Mouse (Mus musculus) left cerebral cortex, adult 18-20 months (tissue): ENCODE data around the gene Col25a1. TPM values are rescaled to one million over a fixed set of nuclear protein-coding genes. Genes with fewer than 3 reads are reported as not detected.

Experiments
- DNase-seq, 2 experiments: peaks; one replicate each; pipeline ENCODE4 v3.0.0; 2021 to 2022; ENCODE audit warnings: low spot score in 2 of 2, mixed read lengths in 1 of 2
- total RNA-seq, 2 experiments: library from RNA; stranded (reverse); gene quantifications; 2 replicates each; pipeline ENCODE4 v1.2.3; 2021

Col25a1 gene
- total RNA-seq, 2 experiments from 2014 or later = 39.5 to 41.4 TPM

DNA sequence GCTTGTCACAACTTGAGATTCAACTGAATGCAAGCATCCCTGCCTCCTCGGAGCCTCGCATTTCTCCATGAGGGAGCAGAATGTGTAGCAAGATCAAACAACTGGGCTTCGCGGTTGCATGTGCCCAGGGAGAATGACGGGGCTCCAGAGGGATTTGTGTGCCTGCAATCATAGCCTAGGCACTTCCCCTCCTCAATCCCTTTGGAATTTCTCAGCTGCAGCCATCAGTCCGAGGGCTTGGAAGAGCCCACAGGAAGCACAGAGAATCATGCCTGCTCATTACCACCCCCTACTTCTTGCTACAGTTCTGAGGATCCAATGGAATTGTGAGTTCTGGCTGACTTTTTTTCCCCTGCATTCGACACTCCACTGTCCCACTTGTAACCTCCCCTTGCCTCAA is 241.8 kb downstream of the Col25a1 start:
- no peak for DNase-seq

DNA sequence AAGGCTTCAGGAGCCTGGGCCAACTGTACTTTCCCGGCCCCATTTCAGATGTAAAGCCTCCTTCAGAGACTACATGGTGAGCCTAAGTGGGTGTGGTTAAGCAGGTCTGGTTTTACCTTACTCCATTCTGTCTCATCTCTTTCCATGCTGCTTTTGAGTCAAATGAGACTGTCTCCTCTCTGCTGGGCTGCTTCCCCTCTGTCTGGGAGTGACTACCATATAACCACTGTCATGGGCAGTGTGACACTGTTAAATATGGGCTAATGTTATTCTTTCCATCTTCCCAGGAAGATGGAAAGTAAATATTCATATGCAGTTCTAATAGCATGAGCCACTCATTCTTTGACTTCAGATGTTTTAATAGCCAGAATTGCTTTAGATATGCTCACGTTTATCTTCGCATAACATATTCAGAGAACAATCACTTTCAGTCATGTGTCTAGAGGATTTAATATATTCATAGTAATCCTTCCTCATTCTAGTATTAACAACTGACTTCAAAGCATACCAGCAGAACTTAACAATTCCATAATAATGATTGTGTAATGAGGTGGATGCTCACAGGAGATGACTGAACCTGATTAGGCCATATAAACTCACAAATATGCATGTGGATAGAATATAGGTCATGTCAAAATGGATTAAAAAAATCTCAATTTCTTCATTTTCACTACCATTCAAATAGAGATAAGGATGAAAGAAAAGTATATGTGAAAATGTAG is 243.5 kb downstream of the Col25a1 start:
- DNase-seq = no peak

DNA sequence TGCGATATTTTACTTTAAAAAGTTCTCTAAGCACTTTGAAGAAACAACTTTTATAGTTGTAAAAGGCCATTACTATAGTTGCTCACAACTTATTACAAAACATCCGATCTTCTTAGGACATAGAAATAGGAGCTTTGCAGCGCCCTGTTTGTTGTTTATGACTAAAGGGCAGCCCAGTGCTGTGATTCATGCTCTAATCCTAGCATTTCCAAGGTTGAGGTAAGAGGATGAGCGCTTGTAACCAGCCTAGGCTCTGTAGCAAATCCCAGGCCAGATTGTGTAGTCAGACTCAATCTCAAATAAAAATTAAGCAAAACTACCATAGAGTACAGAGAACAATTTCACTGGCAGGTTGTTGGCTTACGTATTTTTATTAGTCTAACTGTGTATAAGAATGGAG is 246.5 kb downstream of the Col25a1 start:
- no peak for DNase-seq

DNA sequence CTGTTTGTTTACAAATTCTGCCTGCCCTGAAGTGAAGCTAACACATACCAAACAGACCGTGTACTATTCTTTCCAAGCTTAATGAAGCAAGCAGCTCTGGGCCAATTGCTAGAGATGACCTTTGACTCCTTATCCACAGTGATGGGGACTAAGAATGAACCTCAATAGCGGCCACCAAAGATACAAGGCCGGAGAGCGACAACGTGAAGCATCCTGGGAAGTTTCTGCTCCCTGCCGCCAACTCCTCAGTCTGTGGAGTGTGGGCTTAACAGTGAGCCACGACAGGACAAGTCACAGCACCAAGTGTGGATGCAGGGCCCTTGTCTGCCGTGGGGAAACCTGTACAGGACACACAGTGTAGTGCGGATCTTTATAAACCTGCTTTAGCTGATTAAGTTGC is 247.3 kb downstream of the Col25a1 start:
- no peak for DNase-seq

DNA sequence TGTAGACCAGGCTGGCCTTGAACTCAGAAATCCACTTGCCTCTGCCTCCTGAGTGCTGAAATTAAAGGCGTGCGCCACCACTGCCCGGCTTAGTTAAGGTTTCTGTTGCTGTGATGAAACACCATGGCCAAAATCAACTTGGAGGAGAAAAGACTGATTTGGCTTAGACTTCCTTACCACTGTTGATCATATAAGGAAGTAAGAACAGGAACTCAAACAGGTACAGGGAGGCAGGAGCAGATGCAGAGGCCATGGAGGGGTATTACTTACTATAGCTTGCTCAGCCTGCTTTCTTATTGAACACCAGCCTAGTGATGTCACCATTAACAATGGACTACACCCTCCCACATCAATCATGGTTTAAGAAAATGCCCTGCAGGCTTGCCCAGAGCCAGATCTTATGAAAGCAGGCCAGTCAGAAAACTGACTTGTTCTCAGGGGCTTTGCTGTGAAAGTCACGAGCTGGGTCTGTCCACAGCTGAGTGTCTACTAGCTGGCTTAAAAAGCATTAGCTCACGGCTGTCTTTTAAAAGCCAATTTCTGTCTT is 249.1 kb downstream of the Col25a1 start:
- no peak for DNase-seq

DNA sequence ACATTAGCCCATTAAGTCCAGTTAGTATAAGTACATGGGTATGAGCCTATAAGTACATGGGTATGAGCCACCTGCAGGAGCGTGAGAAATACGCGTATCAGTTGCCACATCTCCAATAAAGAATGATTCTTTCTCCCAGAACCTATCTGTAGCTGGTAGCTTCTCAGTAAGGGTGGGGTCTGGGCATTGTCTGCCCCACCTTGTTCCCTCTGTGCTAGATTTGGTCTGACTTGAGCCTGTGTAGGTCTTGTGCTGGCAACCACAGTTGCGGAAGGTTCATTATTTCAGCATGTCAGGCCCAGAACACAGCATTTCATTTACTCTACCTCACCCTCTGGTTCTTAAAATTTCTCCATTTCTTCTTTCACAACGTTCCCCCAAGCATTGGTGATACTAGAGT is 250.4 kb downstream of the Col25a1 start:
- no peak for DNase-seq

DNA sequence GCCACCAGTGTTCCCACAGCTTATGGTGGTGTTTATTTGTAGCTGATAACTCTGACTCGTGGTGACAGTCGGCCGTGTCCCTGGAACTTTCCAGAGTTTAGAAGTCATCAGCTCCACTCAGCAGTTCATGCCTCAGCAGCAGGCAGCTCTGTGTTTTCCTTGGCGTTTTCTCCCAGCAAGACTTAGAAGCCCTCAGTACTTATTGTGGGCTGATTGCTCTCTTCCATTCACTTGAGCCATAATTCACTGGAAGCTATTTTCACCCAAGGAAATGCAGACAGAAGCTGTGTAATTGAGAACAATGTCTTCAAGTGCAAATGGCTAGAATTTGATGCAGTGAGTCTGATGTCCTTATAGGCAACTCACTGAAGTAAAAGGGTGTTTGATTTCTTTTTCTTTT is 254.6 kb downstream of the Col25a1 start:
- DNase-seq = no peak

DNA sequence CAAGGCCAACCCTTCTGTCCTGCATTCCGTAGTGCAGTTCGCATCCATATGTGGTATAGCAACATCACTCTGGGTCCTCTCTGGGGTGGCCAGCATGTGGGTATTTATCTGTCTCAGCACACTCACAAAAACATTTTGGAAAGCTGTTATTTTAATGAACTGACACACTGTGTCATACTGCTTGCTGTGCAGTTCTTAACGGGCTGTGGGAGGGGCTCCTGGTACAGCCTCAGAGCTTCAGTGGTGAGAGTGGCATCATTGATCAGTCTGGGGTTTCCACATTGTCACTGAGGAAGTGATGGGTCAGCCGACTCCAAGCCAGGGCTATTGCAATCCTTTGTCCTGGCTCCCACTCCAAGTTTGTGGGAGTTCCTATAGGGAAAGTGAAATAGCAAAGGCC is 255.9 kb downstream of the Col25a1 start:
- DNase-seq = no peak

DNA sequence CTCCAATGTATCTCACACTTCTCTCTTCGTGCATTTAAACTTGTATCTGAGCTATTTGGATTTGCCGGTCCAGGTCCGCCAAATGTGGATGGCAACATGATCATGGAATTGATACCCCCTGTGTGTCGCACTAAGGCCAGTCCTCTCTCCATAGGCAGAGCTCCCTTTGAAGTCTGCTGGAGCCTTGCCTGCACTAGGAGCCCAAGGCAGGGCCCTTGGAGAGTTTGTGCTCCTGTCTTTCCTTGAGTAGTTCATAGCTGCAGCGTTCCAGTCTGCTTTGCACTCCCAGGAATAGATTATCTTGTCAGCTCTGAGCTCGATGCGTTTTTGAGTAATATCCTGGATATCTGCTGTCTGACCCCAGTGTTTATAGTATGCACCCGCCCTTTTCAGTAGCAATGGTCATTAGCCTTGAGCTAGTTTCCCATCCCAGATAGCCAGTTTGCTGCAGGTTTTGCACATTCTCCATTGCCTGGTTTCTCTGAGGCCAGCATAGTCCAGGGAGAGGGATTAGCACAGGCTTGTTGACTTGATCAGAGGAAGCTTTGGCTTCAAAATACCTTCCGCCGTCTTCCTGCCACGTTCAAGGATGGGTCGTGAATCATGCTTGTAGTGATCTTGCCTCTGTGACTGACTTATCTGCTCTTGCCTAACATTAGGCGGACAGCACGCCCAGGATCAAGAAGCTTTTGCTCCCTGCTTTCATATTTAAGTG is 258.1 kb downstream of the Col25a1 start:
- no peak for DNase-seq

DNA sequence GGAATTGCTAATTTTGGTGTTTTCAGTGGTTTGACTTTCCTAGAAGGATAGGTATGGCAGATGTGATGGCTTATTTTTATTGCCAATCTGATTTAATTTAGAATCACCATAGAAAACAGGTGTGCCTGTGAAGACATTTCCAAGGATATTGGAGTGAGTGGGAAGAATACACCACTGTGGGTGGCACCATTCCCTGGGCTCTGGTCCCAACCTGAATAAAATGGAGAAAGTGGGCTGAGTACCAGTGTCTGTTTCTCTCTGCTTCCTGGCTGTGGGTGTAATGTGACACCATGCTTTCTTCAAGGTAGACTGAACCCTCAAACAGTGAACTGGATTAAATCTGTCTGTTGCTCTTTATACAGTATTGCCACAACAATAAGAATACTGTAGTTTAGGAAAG is 265.3 kb downstream of the Col25a1 start:
- peak; percentile 20 to 39 for DNase-seq

DNA sequence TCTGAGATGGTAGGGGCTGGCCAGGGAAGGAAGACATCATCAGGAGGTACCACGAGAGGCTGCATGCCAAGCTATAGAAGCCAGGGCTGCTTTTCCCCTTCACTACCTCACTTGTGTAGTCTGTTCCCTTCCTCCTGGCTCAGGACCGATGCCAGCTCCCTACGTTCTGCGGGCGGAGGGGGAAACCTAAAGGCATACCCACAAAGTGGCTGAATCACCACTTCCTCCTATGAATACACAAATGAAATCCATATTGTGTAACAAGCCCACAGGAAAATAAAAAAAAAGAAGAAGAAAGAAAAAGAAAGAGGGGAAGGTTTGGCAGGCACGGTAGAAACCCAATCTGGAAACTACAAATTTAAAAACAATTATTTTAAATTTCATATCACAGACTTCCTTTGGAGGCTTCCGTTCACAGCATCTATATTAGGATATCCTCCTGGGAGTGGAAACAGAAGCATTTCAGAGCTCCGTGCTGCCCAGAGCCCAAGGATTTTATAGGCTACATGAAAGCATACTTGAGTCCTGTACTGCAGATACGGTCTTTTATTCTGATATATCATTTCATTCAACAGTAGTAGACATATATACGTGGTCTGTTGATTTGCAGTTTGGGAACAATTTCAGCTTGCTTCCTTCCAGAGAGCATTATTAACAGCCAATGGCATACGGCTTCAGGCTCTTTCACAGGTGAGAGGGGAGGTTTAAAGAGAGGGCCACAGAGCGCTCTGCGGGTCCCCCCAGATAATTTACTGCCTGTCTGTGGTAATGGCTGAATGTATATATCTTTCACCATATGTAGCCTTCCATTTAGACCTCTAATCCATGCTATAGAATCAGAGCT is 269.6 kb downstream of the Col25a1 start:
- peak; percentile 74 to 76 for DNase-seq

DNA sequence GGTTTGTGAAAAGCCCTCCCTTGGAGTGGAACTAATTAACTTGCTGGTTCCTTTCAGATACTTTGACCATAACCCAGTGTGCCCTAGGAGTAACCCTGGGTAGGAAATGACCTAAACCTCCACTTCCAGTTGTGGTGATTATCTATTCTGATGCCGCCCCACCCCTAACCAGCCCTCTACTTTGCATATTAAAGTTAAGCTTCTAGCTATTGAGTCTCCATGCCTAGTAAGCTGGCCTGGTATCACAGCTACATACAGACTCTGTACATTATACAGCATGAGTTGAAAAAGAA is 270.2 kb downstream of the Col25a1 start:
- no peak for DNase-seq

DNA sequence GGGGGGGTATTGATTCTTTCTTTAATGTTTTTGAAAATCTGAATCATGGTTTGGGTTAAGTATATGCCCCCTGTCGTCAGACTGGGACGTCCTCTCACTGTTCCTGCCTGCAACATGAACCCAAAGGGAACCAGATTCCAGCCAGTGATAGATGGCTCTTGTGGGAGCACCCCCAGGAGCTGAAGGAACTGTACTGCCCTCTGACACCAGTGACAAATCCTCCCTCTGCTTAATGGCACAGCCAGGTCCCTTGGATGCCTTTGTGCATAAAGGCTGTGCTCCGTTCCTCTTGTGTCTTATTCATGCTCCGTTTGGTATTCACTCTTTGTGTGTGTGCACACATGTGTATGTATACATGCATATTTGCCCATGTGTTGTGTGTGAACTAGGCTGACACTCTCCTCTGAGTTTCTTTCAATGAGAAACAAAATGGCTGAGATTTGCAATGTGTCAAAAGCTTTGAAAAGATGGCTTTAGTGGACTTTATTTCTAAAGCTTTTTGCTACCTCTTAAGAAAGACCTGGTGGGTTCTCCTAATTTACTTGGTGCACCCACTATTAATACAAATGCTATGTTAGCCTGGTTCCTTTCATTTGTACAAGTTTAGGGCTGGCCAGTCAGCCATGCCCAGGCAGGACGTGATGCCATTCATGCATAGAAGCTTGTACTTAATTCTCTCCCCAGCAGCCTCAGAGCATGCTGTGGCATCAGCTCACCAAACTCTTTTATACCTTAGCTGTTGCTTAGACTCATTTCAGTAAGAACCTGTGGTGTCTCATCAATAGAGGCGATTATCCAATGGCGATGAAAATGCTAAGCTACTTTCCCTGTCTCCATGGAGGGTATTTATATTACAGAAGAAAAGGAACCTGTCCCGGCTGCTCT is 273.5 kb downstream of the Col25a1 start:
- DNase-seq = no peak

DNA sequence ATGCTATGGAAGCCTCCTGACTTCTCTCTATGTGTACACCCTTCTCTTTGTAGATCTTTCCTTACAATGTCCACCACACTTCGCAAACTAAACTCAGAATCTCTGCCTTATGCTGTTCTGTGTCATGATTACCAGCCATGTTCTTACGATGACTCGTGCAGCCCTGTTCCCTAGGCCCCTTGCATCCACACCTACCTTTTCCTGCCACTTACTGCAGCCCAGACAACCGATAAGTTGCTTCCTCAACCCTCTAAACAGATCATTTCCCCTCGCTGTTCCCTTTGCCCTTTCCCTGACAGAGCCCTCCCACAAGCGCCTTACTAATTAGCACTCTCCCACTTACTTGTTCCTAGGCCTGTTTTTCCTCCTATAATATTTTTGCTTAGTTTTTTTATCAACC is 275.9 kb downstream of the Col25a1 start:
- no peak for DNase-seq

DNA sequence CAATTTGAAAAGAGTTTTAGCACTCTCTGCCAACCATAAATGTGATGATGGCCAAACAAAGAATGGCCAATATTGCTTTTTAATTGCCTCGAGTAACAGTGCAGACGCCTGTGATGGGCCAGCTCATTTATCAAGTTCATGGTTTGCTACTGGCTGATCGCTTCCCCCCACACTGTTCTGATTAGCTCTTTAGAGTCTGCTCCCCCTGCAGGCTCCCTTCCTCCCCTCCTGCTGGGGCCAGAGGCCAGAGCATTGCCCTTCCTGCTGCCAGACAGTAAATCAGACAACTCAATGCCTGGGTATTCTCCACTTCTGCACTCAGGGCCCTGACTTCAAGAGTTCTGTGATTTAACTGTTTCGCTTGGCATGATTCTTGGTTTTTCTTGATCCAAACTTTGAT is 281.9 kb downstream of the Col25a1 start:
- no peak for DNase-seq

DNA sequence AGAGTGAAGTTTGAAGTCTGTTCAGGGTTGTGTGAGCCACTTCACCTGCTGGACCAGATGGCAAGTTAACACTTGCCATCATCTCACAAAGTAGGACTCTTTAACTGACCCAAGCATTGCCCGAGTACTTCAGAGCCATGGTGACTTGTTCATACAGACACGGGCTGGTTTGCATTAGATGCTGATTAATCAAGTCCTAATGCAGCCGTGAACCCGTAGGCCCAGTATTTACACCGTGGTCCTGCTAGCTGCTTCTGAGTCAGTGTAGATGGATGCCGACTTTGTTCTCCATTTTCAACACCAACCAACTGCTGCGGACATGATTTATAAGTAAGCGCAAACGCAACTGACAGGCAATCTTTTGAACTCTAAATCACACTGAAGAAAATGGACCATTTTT is 287.6 kb downstream of the Col25a1 start:
- DNase-seq = no peak

DNA sequence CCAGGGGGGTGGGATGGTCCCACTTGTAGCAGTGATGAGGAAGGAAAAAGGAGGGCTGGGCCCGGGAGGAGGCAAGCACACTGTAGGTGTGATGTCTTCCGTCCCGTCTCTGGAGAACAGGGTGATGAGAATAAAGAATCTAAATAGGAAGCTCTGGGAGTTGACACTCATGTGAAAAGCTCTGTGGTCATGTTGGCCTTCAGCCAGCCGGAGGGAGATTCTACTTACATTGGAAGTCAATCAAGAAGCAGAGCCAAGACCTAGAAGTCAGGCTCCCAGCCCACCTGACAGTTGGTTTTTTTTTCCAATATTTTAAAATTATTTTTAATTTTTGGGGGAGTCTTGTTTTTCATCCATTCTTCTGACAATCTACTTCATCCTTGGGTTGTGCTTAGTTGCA is 297.5 kb downstream of the Col25a1 start:
- DNase-seq = no peak

DNA sequence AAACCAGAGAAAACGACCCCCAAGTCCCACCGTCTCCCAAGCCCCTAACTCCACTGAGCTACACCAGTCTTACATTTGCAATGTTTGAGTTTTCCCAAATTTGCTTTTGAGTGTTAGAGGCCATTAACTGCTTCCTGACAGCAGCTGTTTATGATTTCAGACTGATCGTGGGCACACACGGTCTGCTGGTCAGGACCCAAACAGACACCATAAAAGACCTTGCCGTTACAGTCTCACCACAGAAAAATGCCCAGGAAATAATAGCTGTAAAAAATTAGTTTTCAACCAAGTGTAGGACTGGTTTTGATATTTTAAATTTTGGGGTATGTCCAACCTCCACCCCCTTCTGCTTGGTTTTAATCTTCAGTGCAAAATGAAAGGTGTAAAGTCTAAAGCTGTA is 298.8 kb downstream of the Col25a1 start:
- no peak for DNase-seq

DNA sequence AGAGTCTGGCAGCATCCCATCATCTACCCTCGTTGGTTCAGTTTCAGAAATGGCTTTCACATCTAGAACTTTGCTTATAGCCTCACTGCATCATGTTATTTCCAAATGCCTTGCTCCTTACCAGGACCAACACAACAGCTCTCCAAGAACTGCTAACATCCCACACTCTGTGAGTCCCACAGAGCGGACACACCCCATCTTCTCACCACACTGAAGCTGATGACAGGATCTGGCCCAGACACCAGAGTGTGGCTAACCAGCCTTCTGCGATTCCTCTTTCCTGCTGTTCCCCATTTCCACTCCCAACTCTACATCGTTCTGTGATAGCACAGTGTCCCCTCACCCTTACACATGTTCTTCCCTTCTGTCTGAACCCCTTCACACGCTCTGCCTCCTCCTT is 301.5 kb downstream of the Col25a1 start:
- DNase-seq = peak; percentile 9 to 37

DNA sequence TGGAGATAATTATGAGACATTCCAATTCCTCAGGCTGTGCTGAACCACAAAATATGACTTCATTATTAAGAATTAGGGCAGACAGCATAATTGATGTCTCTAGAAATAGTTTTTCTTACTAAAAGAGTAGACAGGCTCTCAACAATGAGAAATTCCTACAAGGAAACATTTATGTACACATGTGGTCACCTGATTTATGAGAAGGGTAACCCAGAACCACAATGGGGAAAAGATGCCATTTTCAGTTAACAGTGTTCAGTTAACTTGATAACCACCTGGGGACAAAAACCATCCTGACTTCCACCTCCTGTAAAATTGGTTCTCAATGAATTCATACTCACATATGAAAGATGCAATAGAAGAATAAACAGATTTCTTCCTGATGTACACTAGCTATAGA is 305.7 kb downstream of the Col25a1 start:
- DNase-seq = no peak

DNA sequence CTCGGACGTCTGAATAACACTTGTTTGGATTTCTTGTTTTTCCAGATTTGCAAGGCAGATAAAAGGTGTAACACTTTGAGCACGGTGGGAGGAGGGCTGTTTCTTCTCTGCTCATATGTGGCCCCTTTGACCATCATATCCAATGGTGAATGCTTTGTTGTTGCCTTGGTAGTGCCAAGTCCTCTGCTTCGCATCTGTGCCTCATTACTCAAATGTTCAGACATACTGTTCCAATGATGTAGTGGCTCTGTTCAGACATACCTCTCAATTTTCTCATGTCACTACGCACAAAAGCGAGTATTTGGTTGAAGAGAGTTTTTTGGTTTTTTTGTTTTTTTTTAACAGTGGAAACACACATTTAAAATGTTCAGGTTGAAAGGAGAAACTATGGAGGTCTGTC is 308.5 kb downstream of the Col25a1 start:
- no peak for DNase-seq
